Mouse (Mus musculus) heart, adult 2 months (tissue): Measurements from ENCODE around the gene Ntng2. TPM values are rescaled to one million over a fixed set of nuclear protein-coding genes. Genes with fewer than 3 reads are reported as not detected.

Experiments used
- DNase-seq, 2 experiments: peaks; one replicate each; pipeline ENCODE4 v3.0.0; 2021
- H3K27ac ChIP-seq: fragments of 200-600 bp; 2 replicates; pipeline ENCODE4 v1.8.1; 2022
- H3K27me3 ChIP-seq: fragments of 200-500 bp; 2 replicates; pipeline ENCODE4 v1.6.1; 2012; ENCODE audit warnings: mild to moderate bottlenecking, low read length, inconsistent platforms, mixed read lengths; ENCODE audit not compliant: control insufficient read depth, insufficient read depth
- H3K36me3 ChIP-seq: fragments of 200-500 bp; 2 replicates; pipeline ENCODE4 v1.6.1; 2012; ENCODE audit warnings: low read length, inconsistent platforms; ENCODE audit not compliant: control insufficient read depth, insufficient read depth
- H3K4me1 ChIP-seq: fragments of 200-500 bp; 2 replicates; pipeline ENCODE4 v1.6.1; 2011; ENCODE audit warnings: low read length; ENCODE audit not compliant: control insufficient read depth, insufficient read depth
- H3K4me3 ChIP-seq: fragments of 200-600 bp; 2 replicates; pipeline ENCODE4 v1.8.1; 2022
- H3K79me2 ChIP-seq: fragments of 200-500 bp; replicated peaks from 2 replicates; pipeline ENCODE4 v1.6.1; 2012; ENCODE audit warnings: mild to moderate bottlenecking, inconsistent platforms, low read length, moderate library complexity, mixed read lengths; ENCODE audit not compliant: control insufficient read depth, insufficient read depth
- H3K9ac ChIP-seq: fragments of 200-500 bp; 2 replicates; pipeline ENCODE4 v1.6.1; 2012; ENCODE audit warnings: low read depth, mild to moderate bottlenecking, control low read depth, inconsistent platforms, low read length, mixed read lengths
- CTCF ChIP-seq: fragments of 200-600 bp; IDR thresholded peaks from 2 replicates; pipeline ENCODE4 v1.8.1; 2022; ENCODE audit warnings: antibody characterized with exemption, mild to moderate bottlenecking, moderate library complexity
- EP300 ChIP-seq: fragments of 200-500 bp; IDR thresholded peaks from 2 replicates; pipeline ENCODE4 v1.6.1; 2011; ENCODE audit warnings: low read depth, low read length, control low read depth; ENCODE audit not compliant: insufficient read depth
- POLR2A ChIP-seq: fragments of 200-500 bp; IDR thresholded peaks from 2 replicates; pipeline ENCODE4 v1.6.1; 2011; ENCODE audit warnings: mild to moderate bottlenecking, low read depth, low read length, control low read depth; ENCODE audit not compliant: insufficient read depth
- WGBS: fragments of 180-500 bp; shearing (Covaris S2); methylation state at CpG from one replicate; pipeline ENCODE4 v1.1.7; 2018; 5-methylcytosine and 5-hydroxymethylcytosine counted together
- intact Hi-C: fragments of 180-260 bp; cut with DNase I; formaldehyde crosslinking; loops from one replicate; pipeline ENCODE4 v1.15.1; 2025
- polyA plus RNA-seq: library from polyadenylated mRNA; depleted of rRNA; stranded (reverse); fragments of >200 nt; gene quantifications from 2 replicates; pipeline ENCODE4 v1.2.3, GENCODE M21; 2012
- total RNA-seq, 2 experiments: library from RNA; stranded (reverse); gene quantifications; 2 replicates each; pipeline ENCODE4 v1.2.3; 2021

Ntng2 gene
- total and polyA plus RNA-seq, 3 experiments, result 7.0 to 17.1 (median 7.9) TPM

GRCm38 (mm10) chr2:29218831-29219230, 34.0 kb downstream of the Ntng2 start:
- H3K4me1 ChIP-seq, result peaks cover 5% of the 10 kb centered on the region; the same call in 1 of the 2 replicates
- H3K4me3 ChIP-seq, result no peak overlapping the region
- TF ChIP-seq CTCF, result no peak
- no peak for TF ChIP-seq EP300
- TF ChIP-seq POLR2A, result no peak
- 93% methylated on average over 5 of the region's 5 CpGs for WGBS
- H3K27me3 ChIP-seq, result no peaks in the 10 kb centered on the region
- H3K36me3 ChIP-seq, result no peaks in the 10 kb centered on the region
- intact Hi-C loops, result loop anchor here (5.0 to 10.0 kb wide), 2 partner anchors 366 to 383 kb away; no protein-coding TSS in a partner anchor
- H3K9ac ChIP-seq, result no peak overlapping the region
- DNase-seq, result no peak
- no peaks in the 10 kb centered on the region for H3K79me2 ChIP-seq
- no peak overlapping the region for H3K27ac ChIP-seq

GRCm38 (mm10) chr2:29217897-29218296, 34.9 kb downstream of the Ntng2 start:
- 40% methylated on average over 10 of the region's 10 CpGs for WGBS
- TF ChIP-seq POLR2A, result no peak
- TF ChIP-seq CTCF, result peak; percentile 77
- TF ChIP-seq EP300, result 0 out of 2 replicates have a peak, but pooled peaks have one; percentile 35
- no peaks in the 10 kb centered on the region for H3K79me2 ChIP-seq

GRCm38 (mm10) chr2:29217042-29217441, 35.8 kb downstream of the Ntng2 start:
- intact Hi-C loops, result loop anchor here (5.0 to 10.0 kb wide), 2 partner anchors 368 to 385 kb away; no protein-coding TSS in a partner anchor

More at GRCm38 (mm10) chr2:29217897-29218296, 34.9 kb downstream of the Ntng2 start:
- intact Hi-C loops, result loop anchor here (5.0 to 10.0 kb wide), 2 partner anchors 367 to 384 kb away; no protein-coding TSS in a partner anchor
- Histone ChIP-seq H3K9ac (no peak overlapping the region), H3K4me3 (no peak overlapping the region), H3K27ac (peak overlapping the region; percentile 41), H3K4me1 (peaks cover 5% of the 10 kb centered on the region; the same call in 1 of the 2 replicates), H3K27me3 (no peaks in the 10 kb centered on the region), H3K36me3 (no peaks in the 10 kb centered on the region)
- peak; percentile 80 to 87 for DNase-seq

GRCm38 (mm10) chr2:29216286-29217012, 36.4 kb downstream of the Ntng2 start:
- TF ChIP-seq EP300 (no peak), POLR2A (no peak), CTCF (peak; percentile 76)
- 39% methylated on average over 8 of the region's 8 CpGs for WGBS
- Histone ChIP-seq H3K4me1 (peaks cover 5% of the 10 kb centered on the region; the same call in 1 of the 2 replicates), H3K4me3 (no peak overlapping the region), H3K27me3 (no peaks in the 10 kb centered on the region), H3K79me2 (no peaks in the 10 kb centered on the region), H3K36me3 (no peaks in the 10 kb centered on the region), H3K9ac (no peak overlapping the region), H3K27ac (no peak overlapping the region)
- peak; percentile 77 to 79 for DNase-seq
- intact Hi-C loops, result loop anchor here (1.0 to 10.0 kb wide), 4 partner anchors 21 to 386 kb away; no protein-coding TSS in a partner anchor

More at GRCm38 (mm10) chr2:29217042-29217441, 35.8 kb downstream of the Ntng2 start:
- WGBS, result 81% methylated on average over 5 of the region's 5 CpGs
- TF ChIP-seq EP300, result no peak
- TF ChIP-seq CTCF, result no peak
- no peak for TF ChIP-seq POLR2A
- Histone ChIP-seq H3K79me2 (no peaks in the 10 kb centered on the region), H3K27ac (no peak overlapping the region; the same call in 1 of the 2 replicates), H3K27me3 (no peaks in the 10 kb centered on the region), H3K4me1 (peaks cover 5% of the 10 kb centered on the region; the same call in 1 of the 2 replicates), H3K9ac (no peak overlapping the region), H3K36me3 (no peaks in the 10 kb centered on the region), H3K4me3 (no peak overlapping the region)
- DNase-seq, result no peak

- intact Hi-C loops, result no loop called here
- TF ChIP-seq POLR2A (no peak), CTCF (no peak), EP300 (no peak)
- no peaks in the 10 kb centered on the region for H3K79me2 ChIP-seq
Observed at GRCm38 (mm10) chr2:29206156-29206555, 46.6 kb downstream of the Ntng2 start.

More at GRCm38 (mm10) chr2:29206156-29206555, 46.6 kb downstream of the Ntng2 start:
- Histone ChIP-seq H3K27me3 (no peaks in the 10 kb centered on the region), H3K4me1 (no peaks in the 10 kb centered on the region), H3K9ac (no peak overlapping the region), H3K4me3 (no peak overlapping the region), H3K27ac (no peak overlapping the region), H3K36me3 (no peaks in the 10 kb centered on the region)
- WGBS, result 54% methylated on average over 8 of the region's 8 CpGs
- no peak for DNase-seq
